19 mouse cellular contexts compared by ENCODE assay signal in genomic region chr9:43038466-43038865, GRCm38 (mm10).
"Had no signal": no experiment of that assay in that cellular context is flagged by ENCODE, and none has a peak within 500 bp of the region (broad histone marks: within the 10 kb centered on the region; RNA-seq: fewer than 3 reads in every experiment).

No protein-coding gene starts in this region.

- H3K4me2 ChIP-seq: liver, embryonic 13.5 days; lung, embryonic 14.5 days; midbrain, embryonic 13.5 days; neural tube, embryonic 12.5 days; neural tube, embryonic 15.5 days had no signal

- DNase-seq: kidney, adult 8-10 months; kidney, postnatal 10 days; kidney, postnatal 36 days; layer of hippocampus, postnatal 36 days; liver, embryonic 13.5 days; lung, embryonic 14.5 days; right cerebral cortex, adult 18-20 months; right cerebral cortex, postnatal 14 days; right cerebral cortex, postnatal 4 days; thymus, adult 2 months; thymus, postnatal 14 days; thymus, postnatal 4 days had no signal

- ATAC-seq: intestine, postnatal 0 days; midbrain, embryonic 13.5 days had no signal

- H3K4me1 ChIP-seq: neural tube, embryonic 12.5 days; neural tube, embryonic 15.5 days had no signal

- H3K27ac ChIP-seq: left cerebral cortex, adult 2 months; liver, embryonic 13.5 days; macrophage; midbrain, embryonic 13.5 days; neural tube, embryonic 12.5 days; neural tube, embryonic 15.5 days; stomach, postnatal 0 days had no signal

- H3K27me3 ChIP-seq: liver, embryonic 13.5 days; midbrain, embryonic 13.5 days; neural tube, embryonic 12.5 days; neural tube, embryonic 15.5 days had no signal

- H3K9me3 ChIP-seq: liver, embryonic 13.5 days; midbrain, embryonic 13.5 days; neural tube, embryonic 12.5 days; neural tube, embryonic 15.5 days had no signal

- H3K4me3 ChIP-seq: left cerebral cortex, adult 2 months; liver, embryonic 13.5 days; midbrain, embryonic 13.5 days; neural tube, embryonic 12.5 days; neural tube, embryonic 15.5 days had no signal

- H3K9ac ChIP-seq: liver, embryonic 13.5 days; lung, embryonic 14.5 days; midbrain, embryonic 13.5 days; neural tube, embryonic 12.5 days; neural tube, embryonic 15.5 days had no signal
